Mouse (Mus musculus): Measurements from ENCODE around the gene Ces4a. TPM values are rescaled to one million over a fixed set of nuclear protein-coding genes. Genes with fewer than 3 reads are reported as not detected.
"Not testable (repeated sequence)": the region's sequence is repeated elsewhere in the genome, so short reads cannot be mapped to it uniquely, and the experiment has no call there.

The Ces4a gene
- polyA plus RNA-seq (2015; fragmentation: Nextera tagmentation; extraction: Ambion mirVana) = 0.18 TPM in 1 of 2 replicates, not detected in the other

DNA sequence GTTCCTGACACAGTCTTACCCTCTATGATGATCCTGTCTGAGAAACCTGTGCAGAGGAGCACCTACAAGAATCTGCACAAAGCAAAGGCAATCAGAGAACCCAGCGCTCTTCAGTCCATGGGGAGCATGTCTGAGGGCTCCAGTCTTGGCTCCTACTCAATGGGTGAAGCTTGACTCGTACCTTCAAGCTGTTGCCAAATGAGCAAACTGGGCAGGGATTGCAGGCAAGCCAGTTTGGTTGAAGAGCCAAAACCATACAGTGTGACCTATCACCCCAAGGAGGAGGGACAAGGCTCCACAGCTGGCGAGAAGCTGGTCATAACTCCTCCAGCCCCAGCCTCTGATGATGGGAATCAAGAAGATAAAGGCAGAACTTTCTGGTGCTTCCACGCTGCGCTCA, at the start of gene Ces4a:
Ces4a (plus strand) TSS at position 292 of the 400 bp plus-strand sequence.
- H3K4me2 ChIP-seq = no peak within 1 kb of the TSS
- 76% methylated on average over 5 of the region's 5 CpGs for WGBS
- H3K4me1 ChIP-seq = no peaks in the 10 kb centered on the region
- H3K9me3 ChIP-seq = no peaks in the 10 kb centered on the region
- H3K4me3 ChIP-seq = no peak within 1 kb of the TSS
- no peaks in the 10 kb centered on the region for H3K36me3 ChIP-seq
- ATAC-seq (ENCODE audit: insufficient number of reproducible peaks, insufficient read depth, low FRiP score, low TSS enrichment, low read depth) = no peak
- H3K9ac ChIP-seq = no peak within 1 kb of the TSS
- no peak within 1 kb of the TSS for H3K27ac ChIP-seq
- no peaks in the 10 kb centered on the region for H3K27me3 ChIP-seq

DNA sequence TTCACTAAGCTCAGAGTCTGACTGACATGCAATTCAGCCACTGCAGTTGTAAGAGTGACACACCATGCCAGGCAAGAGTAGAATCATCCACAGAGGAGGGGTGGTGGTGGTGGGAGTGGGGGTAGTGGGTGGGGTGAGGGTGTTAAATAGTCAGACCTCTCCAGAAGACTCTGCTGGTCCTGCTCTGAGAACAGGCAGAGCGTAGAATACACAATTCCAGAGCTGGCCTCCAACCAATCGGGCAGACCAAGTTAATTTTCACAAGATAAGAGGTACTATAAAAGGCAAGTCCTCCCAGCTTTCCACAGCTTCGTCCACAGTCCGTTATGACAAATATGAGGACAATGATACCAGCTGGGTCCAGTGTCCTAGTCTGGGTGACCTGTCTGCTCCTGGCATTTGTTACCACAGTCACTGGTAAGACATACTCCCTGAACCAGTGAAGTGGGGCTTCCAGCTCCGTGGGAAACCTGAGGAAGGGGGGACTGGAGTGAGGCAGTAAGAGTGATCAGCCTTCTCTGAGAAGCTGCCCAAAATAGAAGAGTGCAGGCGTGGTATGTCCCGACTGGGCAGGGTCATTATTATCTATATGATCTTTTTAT, 48.0 kb upstream of the Ces4a start, which contains the start of gene Ces3b:
Ces3b (plus strand) TSS at position 305 of the 602 bp plus-strand sequence.
- Histone ChIP-seq H3K9ac (no peak within 1 kb of the TSS), H3K27ac (no peak within 1 kb of the TSS), H3K36me3 (no peaks in the 10 kb centered on the region), H3K4me1 (no peaks in the 10 kb centered on the region), H3K4me2 (no peak within 1 kb of the TSS), H3K27me3 (no peaks in the 10 kb centered on the region), H3K4me3 (no peak within 1 kb of the TSS), H3K9me3 (no peaks in the 10 kb centered on the region)
- WGBS = 78% methylated on average over 7 of the region's 7 CpGs
- ATAC-seq (ENCODE audit: insufficient number of reproducible peaks, insufficient read depth, low FRiP score, low TSS enrichment, low read depth) = no peak

DNA sequence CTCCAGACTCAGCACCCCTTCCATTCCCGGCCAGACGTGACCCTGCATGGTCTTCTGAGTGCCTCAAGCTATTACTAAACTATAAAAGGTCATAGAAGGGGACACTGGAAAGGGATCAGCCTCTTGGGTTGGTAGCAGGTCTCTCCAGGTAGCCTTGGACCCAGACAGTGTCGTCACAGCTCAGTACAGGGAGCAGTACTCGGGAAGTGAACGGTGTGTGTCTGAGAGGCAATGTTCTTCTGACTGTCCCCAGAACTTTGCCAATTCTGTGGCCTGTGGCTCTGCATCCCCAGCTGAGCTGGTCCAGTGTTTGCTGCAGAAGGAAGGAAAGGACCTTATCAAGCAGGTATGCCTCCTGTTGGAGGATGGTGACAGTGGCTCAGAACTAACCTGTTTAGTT, 43.4 kb upstream of the Ces4a start:
- WGBS = 74% methylated on average over 5 of the region's 5 CpGs
- ATAC-seq (ENCODE audit: insufficient number of reproducible peaks, insufficient read depth, low FRiP score, low TSS enrichment, low read depth); H3K4me3 ChIP-seq; H3K36me3 ChIP-seq; H3K27ac ChIP-seq; H3K27me3 ChIP-seq; H3K4me1 ChIP-seq; H3K9ac ChIP-seq; H3K4me2 ChIP-seq; H3K9me3 ChIP-seq: not testable (repeated sequence)

DNA sequence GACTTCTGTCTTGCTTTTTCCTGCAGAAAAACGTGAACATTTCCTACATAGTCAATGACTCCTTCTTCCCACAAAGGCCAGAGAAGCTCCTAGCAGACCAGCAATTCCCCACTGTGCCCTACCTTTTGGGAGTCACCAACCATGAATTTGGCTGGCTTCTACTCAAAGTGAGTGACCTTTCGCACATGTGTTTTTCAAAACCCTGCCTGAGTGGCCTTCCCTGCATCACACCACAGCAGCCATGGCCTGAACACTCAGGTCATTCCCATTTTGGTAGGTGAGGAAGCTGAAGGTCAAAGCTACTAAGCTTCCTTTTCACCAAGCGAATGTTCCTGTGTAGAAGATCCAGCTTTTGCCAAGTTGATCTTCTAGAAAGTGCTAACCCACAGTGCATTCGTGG, 43.0 kb upstream of the Ces4a start:
- Histone ChIP-seq H3K9me3 (no peaks in the 10 kb centered on the region), H3K27ac (no peak overlapping the region)
- 72% methylated on average over 4 of the region's 4 CpGs for WGBS

DNA sequence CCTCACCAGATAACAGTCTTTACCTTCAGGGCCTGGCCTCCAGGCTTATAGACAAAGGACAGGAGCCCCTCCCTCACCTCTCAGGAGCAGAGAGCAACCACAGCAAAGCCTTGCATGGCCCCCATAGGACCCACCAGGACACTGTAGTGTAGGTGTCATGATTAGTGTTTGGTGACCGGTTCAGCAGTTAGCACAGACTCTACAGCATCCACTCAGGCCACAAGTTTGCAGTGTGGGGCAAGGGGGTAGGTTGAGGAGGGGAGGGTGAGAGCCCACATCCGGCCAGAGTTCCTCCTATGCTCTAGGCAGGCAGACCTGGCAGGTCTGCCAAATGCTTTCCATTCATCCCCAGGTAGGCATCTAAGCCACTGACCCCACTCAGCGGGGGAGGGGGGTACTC, 37.6 kb upstream of the Ces4a start:
- Histone ChIP-seq H3K9ac (no peak overlapping the region), H3K4me2 (no peak overlapping the region), H3K4me3 (no peak overlapping the region), H3K27ac (no peak overlapping the region), H3K9me3 (no peaks in the 10 kb centered on the region), H3K27me3 (no peaks in the 10 kb centered on the region), H3K4me1 (no peaks in the 10 kb centered on the region), H3K36me3 (no peaks in the 10 kb centered on the region)
- no peak for ATAC-seq (ENCODE audit: insufficient number of reproducible peaks, insufficient read depth, low FRiP score, low TSS enrichment, low read depth)
- WGBS = 84% methylated on average over 3 of the region's 3 CpGs

More for the DNA sequence above, 43.0 kb upstream of the Ces4a start:
- no peak overlapping the region for H3K4me3 ChIP-seq
- H3K27me3 ChIP-seq = no peaks in the 10 kb centered on the region
- H3K4me1 ChIP-seq = no peaks in the 10 kb centered on the region
- H3K4me2 ChIP-seq = no peak overlapping the region
- no peak overlapping the region for H3K9ac ChIP-seq
- no peaks in the 10 kb centered on the region for H3K36me3 ChIP-seq
- no peak for ATAC-seq (ENCODE audit: insufficient number of reproducible peaks, insufficient read depth, low FRiP score, low TSS enrichment, low read depth)

DNA sequence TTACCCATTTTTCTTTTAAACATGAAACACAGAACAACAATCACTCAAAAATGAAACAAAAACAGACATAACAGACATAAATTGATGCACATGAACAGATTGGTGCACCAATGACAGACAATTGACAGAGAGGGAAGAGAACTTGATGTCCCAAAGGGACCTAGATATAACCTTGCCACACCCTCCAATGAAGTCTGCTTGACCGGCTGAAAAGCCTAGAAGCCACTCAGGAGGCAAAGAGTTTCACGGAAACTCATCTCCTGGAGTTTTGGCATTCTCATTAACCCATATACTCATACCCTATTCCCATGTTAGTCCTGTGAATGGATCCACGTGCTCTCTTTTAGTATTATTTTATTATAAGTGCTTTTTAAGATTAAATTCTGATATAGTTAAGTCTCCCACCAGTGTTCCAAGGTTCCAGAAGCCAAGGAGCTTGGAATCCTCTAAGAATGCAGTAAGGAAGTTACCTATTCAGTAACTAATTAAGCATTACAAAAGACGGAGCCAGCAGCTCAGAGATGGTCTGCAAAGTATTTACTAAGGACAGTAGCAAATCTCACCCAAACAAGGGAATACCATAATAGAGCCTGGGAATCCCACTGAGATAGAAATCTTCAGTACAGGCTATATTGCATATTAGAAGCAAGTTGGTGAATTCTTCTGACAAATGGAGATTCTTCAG, 29.4 kb upstream of the Ces4a start:
- 70% methylated on average over 4 of the region's 4 CpGs for WGBS
- ATAC-seq (ENCODE audit: insufficient number of reproducible peaks, insufficient read depth, low FRiP score, low TSS enrichment, low read depth); H3K27ac ChIP-seq: not testable (repeated sequence)

DNA sequence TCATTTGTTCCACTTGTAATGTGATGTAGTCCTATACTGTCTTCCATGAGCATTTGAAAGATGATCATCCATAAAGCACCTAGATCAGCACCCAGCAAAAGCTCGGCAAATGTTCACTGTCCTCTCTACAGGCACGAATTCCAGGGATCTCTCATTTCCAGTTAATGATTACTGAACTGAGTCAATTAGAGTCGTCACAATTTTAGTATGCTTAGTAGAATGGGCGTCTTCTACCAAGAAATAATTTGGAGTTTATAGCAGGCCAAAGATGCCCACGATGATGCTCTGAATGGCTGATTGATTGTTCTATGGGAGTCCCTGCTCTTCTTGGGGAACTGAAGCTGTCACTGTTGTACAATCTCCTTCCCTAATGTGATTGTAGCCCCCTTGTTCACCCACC, 27.9 kb upstream of the Ces4a start:
- 79% methylated on average over 5 of the region's 5 CpGs for WGBS
- H3K27ac ChIP-seq; H3K36me3 ChIP-seq; H3K4me1 ChIP-seq; H3K4me3 ChIP-seq; ATAC-seq (ENCODE audit: insufficient number of reproducible peaks, insufficient read depth, low FRiP score, low TSS enrichment, low read depth); H3K27me3 ChIP-seq; H3K9ac ChIP-seq; H3K9me3 ChIP-seq; H3K4me2 ChIP-seq: not testable (repeated sequence)

More for the DNA sequence above, 29.4 kb upstream of the Ces4a start:
- H3K9ac ChIP-seq, H3K27me3 ChIP-seq, H3K4me1 ChIP-seq, H3K9me3 ChIP-seq, H3K4me3 ChIP-seq, H3K36me3 ChIP-seq, H3K4me2 ChIP-seq: not testable (repeated sequence)

DNA sequence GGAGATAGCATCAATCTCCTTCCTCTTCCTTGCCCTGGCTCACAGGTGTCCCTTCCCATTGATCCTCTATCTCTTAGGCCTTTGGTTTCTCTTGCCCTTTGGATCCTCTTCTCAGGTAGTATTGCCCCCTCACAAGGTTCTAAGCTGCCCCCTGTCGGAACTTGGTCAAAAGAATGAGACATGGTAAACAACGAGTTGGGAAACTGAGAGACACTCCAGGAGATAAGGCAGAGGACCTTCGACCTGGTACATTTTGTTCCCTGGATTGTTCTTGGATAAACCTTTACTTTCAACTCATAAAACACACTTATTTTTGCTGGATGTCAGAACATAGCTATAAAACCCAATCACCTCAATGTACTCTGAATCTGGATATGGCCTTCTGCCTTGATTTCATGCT, 27.4 kb upstream of the Ces4a start:
- H3K27me3 ChIP-seq = no peaks in the 10 kb centered on the region
- no peak overlapping the region for H3K9ac ChIP-seq
- no peaks in the 10 kb centered on the region for H3K4me1 ChIP-seq
- no peak overlapping the region for H3K4me3 ChIP-seq
- no peaks in the 10 kb centered on the region for H3K9me3 ChIP-seq
- H3K27ac ChIP-seq = no peak overlapping the region
- no peaks in the 10 kb centered on the region for H3K36me3 ChIP-seq
- H3K4me2 ChIP-seq = no peak overlapping the region
- 82% methylated on average over 3 of the region's 3 CpGs for WGBS
- no peak for ATAC-seq (ENCODE audit: insufficient number of reproducible peaks, insufficient read depth, low FRiP score, low TSS enrichment, low read depth)

DNA sequence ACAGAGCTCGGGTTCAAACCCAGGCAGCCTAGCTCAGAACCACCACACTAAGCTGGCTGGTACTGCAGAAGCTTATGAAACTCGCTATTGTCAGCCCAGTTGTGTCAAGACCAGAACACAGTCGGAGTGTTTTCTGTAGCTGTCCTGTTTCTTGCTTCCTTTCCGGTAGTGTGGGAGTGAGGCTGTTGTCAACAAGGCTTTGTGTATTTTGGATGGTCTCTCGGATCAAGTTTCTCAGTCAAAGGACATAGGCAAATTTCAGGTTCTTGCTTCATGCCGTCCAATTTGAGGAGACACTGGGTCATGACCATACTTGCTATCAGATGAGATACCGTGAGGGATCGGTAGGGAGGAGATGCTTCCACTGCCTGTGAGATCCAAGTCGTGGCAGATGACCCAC, 1.7 kb upstream of the Ces4a start:
- no peaks in the 10 kb centered on the region for H3K9me3 ChIP-seq
- H3K27me3 ChIP-seq = no peaks in the 10 kb centered on the region
- no peak overlapping the region for H3K4me3 ChIP-seq
- H3K27ac ChIP-seq = no peak overlapping the region
- H3K9ac ChIP-seq = no peak overlapping the region
- 84% methylated on average over 9 of the region's 9 CpGs for WGBS
- H3K4me2 ChIP-seq = no peak overlapping the region
- H3K4me1 ChIP-seq = no peaks in the 10 kb centered on the region
- H3K36me3 ChIP-seq = no peaks in the 10 kb centered on the region
- ATAC-seq (ENCODE audit: insufficient number of reproducible peaks, insufficient read depth, low FRiP score, low TSS enrichment, low read depth) = no peak

DNA sequence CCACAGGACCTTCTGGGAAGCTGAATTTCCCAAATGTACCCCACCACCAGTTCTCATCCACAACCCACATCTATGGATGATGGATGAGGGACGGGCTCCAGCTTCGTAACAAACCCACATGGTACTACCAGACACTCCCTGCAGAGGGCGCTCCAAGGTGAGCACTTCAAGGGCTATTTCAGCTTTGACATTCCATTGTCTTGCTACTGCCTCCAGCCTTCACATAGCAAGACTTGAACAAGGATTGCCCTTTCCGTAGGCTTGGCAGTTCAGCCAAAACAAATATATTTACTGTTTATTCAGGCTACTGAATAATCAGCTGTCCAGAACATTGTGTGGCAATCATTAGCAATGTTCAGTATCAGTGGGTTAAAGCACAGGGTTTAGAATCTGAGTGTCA, 6.8 kb downstream of the Ces4a start:
- no peak overlapping the region for H3K27ac ChIP-seq
- H3K27me3 ChIP-seq = no peaks in the 10 kb centered on the region
- WGBS = 24% methylated on average over 4 of the region's 4 CpGs
- H3K4me1 ChIP-seq = no peaks in the 10 kb centered on the region
- ATAC-seq (ENCODE audit: insufficient number of reproducible peaks, insufficient read depth, low FRiP score, low TSS enrichment, low read depth) = no peak
- H3K4me2 ChIP-seq = no peak overlapping the region
- no peaks in the 10 kb centered on the region for H3K36me3 ChIP-seq
- H3K4me3 ChIP-seq = no peak overlapping the region
- H3K9ac ChIP-seq = no peak overlapping the region
- no peaks in the 10 kb centered on the region for H3K9me3 ChIP-seq

DNA sequence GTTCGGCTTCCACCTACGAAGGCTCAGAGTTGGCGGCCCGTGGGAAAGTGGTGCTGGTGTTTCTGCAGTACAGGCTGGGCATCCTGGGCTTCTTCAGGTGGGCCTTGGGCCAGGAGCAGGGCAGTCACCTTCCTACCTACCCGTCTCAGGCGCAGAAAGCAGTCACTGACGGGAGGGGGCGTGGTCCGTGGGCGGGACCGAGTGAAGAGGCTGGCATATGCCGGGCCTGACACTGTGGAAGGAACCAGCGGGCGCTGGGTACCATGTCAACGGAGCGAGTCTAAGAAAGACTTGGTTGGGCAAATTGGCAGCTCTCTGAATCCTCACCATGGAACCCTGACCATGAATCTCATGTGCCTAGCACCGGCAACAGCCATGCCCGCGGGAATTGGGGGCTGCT, 10.8 kb downstream of the Ces4a start:
- Histone ChIP-seq H3K4me3 (peak overlapping the region; percentile 14; the same call in 1 of the 2 replicates), H3K27me3 (no peaks in the 10 kb centered on the region), H3K36me3 (no peaks in the 10 kb centered on the region), H3K27ac (no peak overlapping the region), H3K4me1 (no peaks in the 10 kb centered on the region), H3K4me2 (peak overlapping the region; percentile 37), H3K9me3 (no peaks in the 10 kb centered on the region), H3K9ac (no peak overlapping the region)
- 33% methylated on average over 19 of the region's 19 CpGs for whole genome bisulfite sequencing
- ATAC-seq (ENCODE audit: insufficient number of reproducible peaks, insufficient read depth, low FRiP score, low TSS enrichment, low read depth) = 0 out of 2 replicates have a peak, but pooled peaks have one; percentile 52

DNA sequence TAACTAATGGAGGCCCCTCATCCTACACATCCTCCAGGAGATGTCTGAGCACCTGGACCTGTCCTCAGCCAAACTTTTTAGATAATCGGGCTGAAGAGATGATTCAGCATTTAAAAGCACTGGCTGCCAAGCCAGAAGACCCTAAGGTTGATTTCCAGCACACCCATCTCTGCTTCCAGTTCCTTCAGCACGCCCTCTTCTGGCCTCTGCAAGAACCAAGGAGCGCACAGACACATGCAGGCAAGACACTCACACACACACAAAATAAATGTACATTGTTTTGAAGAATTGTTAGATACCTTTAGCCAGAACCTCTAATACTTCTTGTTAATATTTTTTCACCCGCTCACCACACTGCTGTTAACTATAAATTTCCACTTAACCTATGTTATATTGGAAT, 20.1 kb downstream of the Ces4a start:
- no peaks in the 10 kb centered on the region for H3K9me3 ChIP-seq
- H3K36me3 ChIP-seq = no peaks in the 10 kb centered on the region
- peaks cover 13% of the 10 kb centered on the region for H3K4me1 ChIP-seq
- no peak overlapping the region for H3K4me2 ChIP-seq
- no peak overlapping the region for H3K27ac ChIP-seq
- H3K9ac ChIP-seq = no peak overlapping the region
- peaks cover 26% of the 10 kb centered on the region for H3K27me3 ChIP-seq
- no peak for ATAC-seq (ENCODE audit: insufficient number of reproducible peaks, insufficient read depth, low FRiP score, low TSS enrichment, low read depth)
- 59% methylated on average over 4 of the region's 4 CpGs for WGBS
- H3K4me3 ChIP-seq = no peak overlapping the region

Data from embryonic facial prominence, embryonic 13.5 days (tissue).